Mouse (Mus musculus) effector memory CD4-positive, alpha-beta T cell, adult 7 months (primary cell): Measurements from ENCODE around the gene Oscar. TPM values are rescaled to one million over a fixed set of nuclear protein-coding genes. Genes with fewer than 3 reads are reported as not detected.

ENCODE experiments used
- polyA plus RNA-seq: library from polyadenylated mRNA; unstranded; fragments of 100-300 nt; shearing (Covaris generic); gene quantifications from one replicate; pipeline ENCODE4 v1.2.1, GENCODE M21; 2017

Gene Oscar
- 0.21 TPM for polyA plus RNA-seq

GRCm38 (mm10) chr7:3616057-3616388 is at the start of gene Oscar:
Oscar (minus strand) TSS chr7:3616157.

GRCm38 (mm10) chr7:3665215-3666114 is 49.5 kb upstream of the Oscar start, which contains the start of gene Leng1:
Leng1 (minus strand) TSS chr7:3665840.

GRCm38 (mm10) chr7:3644672-3645487 is 28.9 kb upstream of the Oscar start, which contains the start of gene Cnot3:
Cnot3 (plus strand) TSS chr7:3645268.

GRCm38 (mm10) chr7:3629543-3630477 is 13.9 kb upstream of the Oscar start, which contains the start of the genes Tfpt and Prpf31:
Tfpt (minus strand) TSS chr7:3629929.
Prpf31 (plus strand) TSS chr7:3629985.

GRCm38 (mm10) chr7:3617242-3617995 is 1.5 kb upstream of the Oscar start, which contains the start of gene Ndufa3:
Ndufa3 (plus strand) TSS chr7:3617373.

Other genes with a start within 250 kb of the Oscar start
- 0.52 TPM for gene Cacng8, start 225.5 kb downstream of the Oscar start, polyA plus RNA-seq
- 0.72 TPM for gene Cacng6, start 192.0 kb downstream of the Oscar start, polyA plus RNA-seq
- 0.57 TPM for gene Tarm1, start 113.5 kb downstream of the Oscar start, polyA plus RNA-seq
- gene Ndufa3, start 1.2 kb upstream of the Oscar start, polyA plus RNA-seq = 347 TPM
- gene Tfpt, start 13.8 kb upstream of the Oscar start, polyA plus RNA-seq = 20.6 TPM
- 52.6 TPM for gene Prpf31, start 13.8 kb upstream of the Oscar start, polyA plus RNA-seq
- gene Cnot3, start 29.1 kb upstream of the Oscar start, polyA plus RNA-seq = 70.8 TPM
- gene Leng1, start 49.7 kb upstream of the Oscar start, polyA plus RNA-seq = 31.5 TPM
- 3.4 TPM for gene Tmc4, start 61.4 kb upstream of the Oscar start, polyA plus RNA-seq
- 10.8 TPM for gene Tsen34, start 76.7 kb upstream of the Oscar start, polyA plus RNA-seq
- gene Mboat7, start 77.4 kb upstream of the Oscar start, polyA plus RNA-seq = 46.3 TPM
- gene Rps9, start 87.8 kb upstream of the Oscar start, polyA plus RNA-seq = 1,838 TPM
- 0.62 TPM for gene Pirb, start 104.2 kb upstream of the Oscar start, polyA plus RNA-seq
- not detected for gene Gm15448, start 209.5 kb upstream of the Oscar start, polyA plus RNA-seq
- gene Pira2, start 228.9 kb upstream of the Oscar start, polyA plus RNA-seq = not detected